Mouse (Mus musculus) embryonic fibroblast, embryonic 13.5 days (primary cell): ENCODE results near the gene Spp2.

Source experiments
- CTCF ChIP-seq: IDR thresholded peaks from 2 replicates; pipeline ENCODE4 v1.5.1; 2011; ENCODE audit warnings: mild to moderate bottlenecking, control low read depth, low read length, moderate library complexity, borderline replicate concordance; ENCODE audit not compliant: insufficient read depth
- POLR2A ChIP-seq: IDR thresholded peaks from 2 replicates; pipeline ENCODE4 v1.6.1; 2011; ENCODE audit warnings: low read depth, mild to moderate bottlenecking, control low read depth, low read length, moderate library complexity

DNA sequence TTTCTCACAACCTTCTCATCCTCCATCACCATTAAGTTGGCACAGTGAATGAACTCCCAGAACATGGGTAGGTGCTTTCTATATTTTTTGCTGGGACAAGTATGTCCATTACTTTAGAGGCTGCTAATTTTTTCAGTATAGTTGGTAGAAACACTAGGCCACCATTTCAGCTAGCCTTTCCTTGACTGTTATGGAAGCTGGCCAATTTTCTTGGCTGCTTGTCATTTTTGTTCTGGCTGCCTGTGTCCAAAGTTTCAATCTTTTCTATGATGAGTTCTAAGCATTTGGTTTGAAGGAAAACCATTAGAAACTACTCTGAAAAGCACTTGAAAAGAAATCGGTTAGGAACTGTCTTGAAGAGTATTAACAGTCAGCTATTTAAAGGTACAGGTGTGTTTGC lies 28.3 kb upstream of the Spp2 start:
- TF ChIP-seq POLR2A (no peak), CTCF (no peak)
